Mouse (Mus musculus): ENCODE results near the gene Stfa2l1. TPM values are rescaled to one million over a fixed set of nuclear protein-coding genes. Genes with fewer than 3 reads are reported as not detected.
"Not testable (repeated sequence)": the region's sequence is repeated elsewhere in the genome, so short reads cannot be mapped to it uniquely, and the experiment has no call there.

Gene Stfa2l1
- polyA plus RNA-seq, 1 experiment = not detected

DNA sequence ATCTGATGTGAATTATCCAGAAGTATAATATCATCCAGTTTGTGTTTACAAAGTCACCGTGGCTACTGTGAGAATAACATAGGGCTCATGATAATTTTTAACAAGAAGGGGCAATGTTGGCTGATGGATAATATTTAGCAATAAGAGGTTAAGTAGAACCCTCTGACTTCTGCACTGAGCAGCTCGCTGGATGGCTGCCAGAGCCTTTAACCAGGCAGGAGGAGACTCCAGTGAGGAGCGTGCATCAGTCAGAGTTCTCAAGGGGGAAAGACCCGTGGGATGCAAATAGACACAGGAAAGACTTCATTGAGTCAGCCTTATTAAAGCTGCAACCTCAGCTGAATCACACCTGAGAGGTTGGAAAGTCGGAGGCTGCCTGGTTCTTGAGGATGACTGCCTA lies 47.2 kb downstream of the Stfa2l1 start:
- Histone ChIP-seq H3K4me1 (ENCODE audit: control insufficient read depth, insufficient read depth, low read length) (no peaks in the 10 kb centered on the region), H3K4me3 (ENCODE audit: insufficient read depth, low read length) (no peak overlapping the region), H3K27ac (ENCODE audit: insufficient read depth, low read depth, low read length) (no peak overlapping the region)
- TF ChIP-seq POLR2A (IDR thresholded peaks at IDR 0.05; ENCODE audit: borderline replicate concordance, low read depth, low read length) = no peak
- no peak for TF ChIP-seq CTCF (IDR thresholded peaks at IDR 0.05; ENCODE audit: low read depth, low read length)

DNA sequence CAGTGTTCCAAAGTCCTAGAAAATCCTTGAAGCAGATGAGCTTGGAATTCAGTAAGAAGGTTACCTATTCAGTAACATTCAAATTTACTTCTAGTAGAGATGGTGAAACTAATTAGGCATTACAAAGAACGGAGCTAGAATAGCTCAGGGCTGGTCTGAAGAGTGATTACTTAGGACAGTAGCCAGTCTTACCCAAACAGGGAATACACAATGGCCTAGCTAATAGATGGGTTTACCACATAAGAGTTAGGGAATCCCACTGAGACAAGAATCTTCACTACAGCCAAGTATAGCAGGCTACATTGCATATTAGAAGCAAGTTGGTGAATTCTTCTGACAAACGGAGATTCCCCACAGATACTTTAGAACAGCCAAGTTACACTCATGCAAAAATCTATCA lies 49.1 kb downstream of the Stfa2l1 start:
- H3K4me3 ChIP-seq (ENCODE audit: insufficient read depth, low read length); H3K27ac ChIP-seq (ENCODE audit: insufficient read depth, low read depth, low read length); H3K4me1 ChIP-seq (ENCODE audit: control insufficient read depth, insufficient read depth, low read length): not testable (repeated sequence)

DNA sequence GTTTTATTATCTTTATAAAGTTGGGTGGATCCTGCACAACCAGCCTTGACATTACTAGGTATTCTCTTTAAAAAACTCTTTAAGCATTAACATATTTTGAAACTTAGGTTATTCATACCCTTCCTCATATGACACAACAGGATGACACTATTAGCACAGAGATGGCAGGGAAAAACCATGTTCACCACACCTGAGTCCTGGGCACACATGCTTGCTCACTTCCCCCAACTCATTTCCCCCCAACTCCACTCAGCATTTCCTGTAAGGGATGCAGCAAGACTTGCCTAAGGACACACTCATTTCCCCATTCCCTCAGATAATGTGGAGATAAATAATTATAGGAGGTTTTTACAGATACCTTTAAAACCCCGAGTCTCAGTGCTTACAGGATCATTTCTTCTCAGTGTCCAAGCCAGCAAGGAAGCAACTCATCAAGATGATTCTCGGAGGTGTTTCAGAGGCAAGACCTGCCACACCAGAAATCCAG lies 53.4 kb downstream of the Stfa2l1 start, which contains the start of gene Gm5416:
Gene Gm5416, plus strand, starts transcription at position 437 of the 487 bp plus-strand sequence.
- no peak for TF ChIP-seq POLR2A (IDR thresholded peaks at IDR 0.05; ENCODE audit: borderline replicate concordance, low read depth, low read length)
- TF ChIP-seq CTCF (IDR thresholded peaks at IDR 0.05; ENCODE audit: low read depth, low read length) = no peak
- Histone ChIP-seq H3K4me3 (ENCODE audit: insufficient read depth, low read length) (no peak within 1 kb of the TSS), H3K4me1 (ENCODE audit: control insufficient read depth, insufficient read depth, low read length) (no peaks in the 10 kb centered on the region), H3K27ac (ENCODE audit: insufficient read depth, low read depth, low read length) (no peak within 1 kb of the TSS)

Other genes with a start within 250 kb of the Stfa2l1 start
- 72.8 and 78.7 TPM in 2 replicates for gene Parp9, start 218.3 kb upstream of the Stfa2l1 start, polyA plus RNA-seq (2012; ENCODE audit: insufficient read depth, insufficient read length, missing spikeins)
- 63.1 and 64.2 TPM in 2 replicates for gene Dtx3l, start 217.7 kb upstream of the Stfa2l1 start, polyA plus RNA-seq (2012; ENCODE audit: insufficient read depth, insufficient read length, missing spikeins)
- gene Kpna1, start 178.1 kb upstream of the Stfa2l1 start, polyA plus RNA-seq (2012; ENCODE audit: insufficient read depth, insufficient read length, missing spikeins) = 23.4 and 26.4 TPM in 2 replicates
- gene Wdr5b, start 115.6 kb upstream of the Stfa2l1 start, polyA plus RNA-seq (2012; ENCODE audit: insufficient read depth, insufficient read length, missing spikeins) = 5.5 and 6.9 TPM in 2 replicates
- 49.2 and 57.1 TPM in 2 replicates for gene Fam162a, start 85.2 kb upstream of the Stfa2l1 start, polyA plus RNA-seq (2012; ENCODE audit: insufficient read depth, insufficient read length, missing spikeins)
- 19.6 and 33.8 TPM in 2 replicates for gene Ccdc58, start 85.1 kb upstream of the Stfa2l1 start, polyA plus RNA-seq (2012; ENCODE audit: insufficient read depth, insufficient read length, missing spikeins)
- gene Csta1, start 25.6 kb upstream of the Stfa2l1 start, polyA plus RNA-seq (2012; ENCODE audit: insufficient read depth, insufficient read length, missing spikeins) = not detected in 2 replicates
- gene Gm5483, start 27.4 kb downstream of the Stfa2l1 start, polyA plus RNA-seq (2012; ENCODE audit: insufficient read depth, insufficient read length, missing spikeins) = 0.43 TPM in 1 of 2 replicates, not detected in the other
- not detected in 2 replicates for gene Gm5416, start 53.6 kb downstream of the Stfa2l1 start, polyA plus RNA-seq (2012; ENCODE audit: insufficient read depth, insufficient read length, missing spikeins)
- gene 2010005H15Rik, start 64.7 kb downstream of the Stfa2l1 start, polyA plus RNA-seq (2012; ENCODE audit: insufficient read depth, insufficient read length, missing spikeins) = not detected in 2 replicates
- gene Stfa1, start 120.1 kb downstream of the Stfa2l1 start, polyA plus RNA-seq (2012; ENCODE audit: insufficient read depth, insufficient read length, missing spikeins) = not detected in 2 replicates
- not detected in 2 replicates for gene BC117090, start 177.5 kb downstream of the Stfa2l1 start, polyA plus RNA-seq (2012; ENCODE audit: insufficient read depth, insufficient read length, missing spikeins)
- gene BC100530, start 210.9 kb downstream of the Stfa2l1 start, polyA plus RNA-seq (2012; ENCODE audit: insufficient read depth, insufficient read length, missing spikeins) = not detected in 2 replicates